Mouse (Mus musculus): Measurements from ENCODE around the gene D930048N14Rik. TPM values are rescaled to one million over a fixed set of nuclear protein-coding genes. Genes with fewer than 3 reads are reported as not detected.
A peak's percentile ranks its signal among the peaks of the same experiment; 100 is the strongest.
"Not testable (repeated sequence)": the region's sequence is repeated elsewhere in the genome, so short reads cannot be mapped to it uniquely, and the experiment has no call there.

D930048N14Rik gene
- total RNA-seq, 2 experiments from 2014 or later: 0.86 to 0.97 TPM

- intact Hi-C loops (cut with DNase I): no loop called here
- peak in 1 of 2 experiments; percentile 11 for DNase-seq (ENCODE audit: extremely low spot score in 1 of 2, low spot score in 2 of 2)
These were observed 25.4 kb upstream of the D930048N14Rik start for GRCm38 (mm10) chr11:51625187-51625820.

GRCm38 (mm10) chr11:51627425-51627824 lies 23.3 kb upstream of the D930048N14Rik start:
- DNase-seq (ENCODE audit: extremely low spot score in 1 of 2, low spot score in 2 of 2): no peak
- intact Hi-C loops (cut with DNase I): no loop called here

DNA sequence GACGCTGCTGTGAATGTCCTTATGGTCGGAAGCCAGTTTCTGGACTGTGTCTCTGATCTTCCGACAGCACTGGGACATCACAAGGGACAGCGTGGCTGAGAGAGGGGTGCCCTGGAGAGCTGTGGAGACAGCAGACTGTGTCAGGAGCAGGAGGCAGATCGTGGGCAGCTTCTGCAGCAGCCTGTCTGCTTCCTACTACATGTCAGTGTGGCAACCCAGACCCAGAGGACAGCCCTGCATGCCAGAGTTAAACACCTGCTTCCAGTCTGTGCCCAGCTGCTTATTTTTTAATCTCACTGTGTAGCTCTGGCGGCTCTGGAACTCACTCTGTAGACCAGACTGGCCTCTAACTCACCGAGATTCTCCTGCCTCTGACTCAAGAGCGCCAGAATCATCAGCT lies 22.8 kb upstream of the D930048N14Rik start:
- no peak for DNase-seq (ENCODE audit: extremely low spot score in 1 of 2, low spot score in 2 of 2)

DNA sequence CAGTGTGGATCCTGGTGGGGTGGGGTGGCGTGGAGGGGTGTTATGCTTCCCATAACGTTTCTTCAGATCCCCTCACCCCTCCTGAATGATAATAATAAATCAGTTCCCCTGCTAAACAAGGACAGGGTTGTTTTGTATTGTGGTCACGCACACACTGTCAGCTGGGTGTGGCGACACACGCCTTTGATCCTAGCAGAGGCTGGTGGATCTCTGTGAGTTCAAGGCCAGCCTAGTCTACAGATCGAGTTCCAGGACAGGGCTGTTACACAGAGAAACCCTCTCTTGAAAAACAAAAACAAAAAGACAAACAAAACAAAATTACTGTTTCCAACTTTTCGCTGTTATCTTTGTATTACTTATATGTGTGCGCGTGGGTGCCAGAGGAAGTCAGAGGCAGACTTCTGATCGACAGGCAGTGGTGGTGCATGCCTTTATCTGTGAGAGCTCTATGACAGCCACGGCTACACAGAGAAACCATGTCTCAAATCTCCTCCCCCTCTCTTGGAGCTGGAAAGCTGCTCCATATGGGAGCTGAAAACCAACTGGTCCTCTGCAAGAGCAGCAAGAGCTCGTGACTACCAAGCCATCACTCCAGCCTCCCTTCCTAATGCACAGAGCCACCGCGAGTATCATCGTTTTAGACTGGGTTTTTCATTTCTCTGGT lies 21.0 kb upstream of the D930048N14Rik start:
- no peak for DNase-seq (ENCODE audit: extremely low spot score in 1 of 2, low spot score in 2 of 2)
- intact Hi-C loops (cut with DNase I): no loop called here

More for the DNA sequence above, 22.8 kb upstream of the D930048N14Rik start:
- intact Hi-C loops (cut with DNase I): no loop called here

- no peak for DNase-seq (ENCODE audit: extremely low spot score in 1 of 2, low spot score in 2 of 2)
- intact Hi-C loops (cut with DNase I): no loop called here
These were observed 18.5 kb upstream of the D930048N14Rik start for GRCm38 (mm10) chr11:51632130-51632753.

DNA sequence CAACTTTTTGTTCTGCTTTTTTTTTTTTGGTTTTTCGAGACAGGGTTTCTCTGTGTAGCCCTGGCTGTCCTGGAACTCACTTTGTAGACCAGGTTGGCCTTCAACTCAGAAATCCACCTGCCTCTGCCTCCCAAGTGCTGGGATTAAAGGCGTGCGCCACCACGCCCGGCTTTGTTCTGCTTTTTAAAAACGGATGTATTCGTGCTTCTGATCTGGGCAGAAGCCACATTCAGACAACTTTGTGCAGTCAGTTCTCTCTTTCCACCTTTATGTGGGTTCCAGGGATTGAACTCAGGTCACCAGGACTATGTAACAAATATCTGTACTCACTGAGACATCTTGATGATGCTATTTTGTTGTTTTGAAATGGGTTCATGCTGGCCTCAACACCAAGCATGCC lies 17.6 kb upstream of the D930048N14Rik start:
- DNase-seq (ENCODE audit: extremely low spot score in 1 of 2, low spot score in 2 of 2); intact Hi-C loops (cut with DNase I): not testable (repeated sequence)

GRCm38 (mm10) chr11:51633721-51634120 lies 17.0 kb upstream of the D930048N14Rik start:
- no peak for DNase-seq (ENCODE audit: extremely low spot score in 1 of 2, low spot score in 2 of 2)
- intact Hi-C loops (cut with DNase I): no loop called here

DNA sequence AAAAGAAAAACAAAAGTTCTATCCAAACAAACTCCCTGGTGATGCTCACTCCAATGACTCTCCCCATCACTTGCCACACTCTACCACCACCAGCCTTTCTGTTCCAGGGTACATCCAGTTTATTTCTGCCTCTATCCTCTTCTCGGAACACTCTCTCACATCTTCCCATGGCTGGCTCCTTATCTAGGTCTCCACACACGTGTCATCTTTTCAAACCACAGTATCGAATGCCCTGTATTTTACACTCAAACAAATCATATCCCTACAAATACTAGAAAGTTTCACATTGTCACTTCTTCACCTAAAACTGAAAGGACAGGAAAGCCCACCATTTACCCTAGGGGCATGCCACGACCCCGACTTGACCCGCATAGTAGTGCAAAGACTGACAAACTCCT lies 15.6 kb upstream of the D930048N14Rik start:
- no peak for DNase-seq (ENCODE audit: extremely low spot score in 1 of 2, low spot score in 2 of 2)
- intact Hi-C loops (cut with DNase I): no loop called here

GRCm38 (mm10) chr11:51635525-51636322 lies 15.0 kb upstream of the D930048N14Rik start, which contains the start of gene Rmnd5b:
Gene Rmnd5b, minus strand, starts transcription at chr11:51635896.
- DNase-seq (ENCODE audit: extremely low spot score in 1 of 2, low spot score in 2 of 2): peak; percentile 94 to 96
- intact Hi-C loops (cut with DNase I): no loop called here

DNA sequence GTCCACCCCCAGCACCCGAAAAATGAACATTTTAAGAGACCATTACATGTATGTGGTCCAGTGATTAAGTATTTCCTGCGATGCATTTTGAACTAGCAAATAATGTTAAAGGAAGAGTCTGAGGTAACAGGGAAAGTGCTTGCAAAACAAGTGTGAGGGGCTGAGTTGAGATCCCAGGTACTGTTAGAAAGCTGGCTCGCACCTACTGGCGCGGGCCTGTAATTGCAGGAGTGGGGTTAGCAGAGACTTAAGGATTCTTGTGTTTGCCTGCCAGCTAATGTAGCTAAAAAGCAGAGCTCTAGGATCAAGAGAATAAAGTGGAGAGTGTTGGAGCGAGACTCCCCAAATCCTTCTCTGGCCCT lies 14.4 kb upstream of the D930048N14Rik start:
- peak; percentile 57 to 72 for DNase-seq (ENCODE audit: extremely low spot score in 1 of 2, low spot score in 2 of 2)
- intact Hi-C loops (cut with DNase I): no loop called here

- peak in 1 of 2 experiments; percentile 89 for DNase-seq (ENCODE audit: extremely low spot score in 1 of 2, low spot score in 2 of 2)
- intact Hi-C loops (cut with DNase I): no loop called here
These were observed 12.8 kb upstream of the D930048N14Rik start for GRCm38 (mm10) chr11:51637971-51638414.

DNA sequence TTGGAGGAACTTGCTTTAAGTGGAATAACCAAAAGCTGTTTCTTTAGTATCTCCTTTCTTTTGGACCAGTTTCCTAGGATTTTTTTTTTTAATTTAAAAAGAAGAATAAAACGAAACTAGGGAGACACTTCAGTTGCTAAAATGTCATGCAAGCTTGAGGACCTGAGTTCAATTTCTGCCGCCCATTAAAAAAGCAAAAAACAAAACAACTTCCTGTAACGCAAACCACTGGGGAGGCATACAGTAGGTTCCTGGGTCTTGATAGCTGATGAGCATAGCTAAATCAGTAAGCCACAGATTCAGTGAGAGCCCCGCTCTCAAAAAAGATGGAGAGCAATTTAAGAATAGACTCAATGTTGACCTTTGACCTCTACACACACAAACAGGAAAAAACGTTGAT lies 12.3 kb upstream of the D930048N14Rik start:
- intact Hi-C loops (cut with DNase I): no loop called here
- no peak for DNase-seq (ENCODE audit: extremely low spot score in 1 of 2, low spot score in 2 of 2)

DNA sequence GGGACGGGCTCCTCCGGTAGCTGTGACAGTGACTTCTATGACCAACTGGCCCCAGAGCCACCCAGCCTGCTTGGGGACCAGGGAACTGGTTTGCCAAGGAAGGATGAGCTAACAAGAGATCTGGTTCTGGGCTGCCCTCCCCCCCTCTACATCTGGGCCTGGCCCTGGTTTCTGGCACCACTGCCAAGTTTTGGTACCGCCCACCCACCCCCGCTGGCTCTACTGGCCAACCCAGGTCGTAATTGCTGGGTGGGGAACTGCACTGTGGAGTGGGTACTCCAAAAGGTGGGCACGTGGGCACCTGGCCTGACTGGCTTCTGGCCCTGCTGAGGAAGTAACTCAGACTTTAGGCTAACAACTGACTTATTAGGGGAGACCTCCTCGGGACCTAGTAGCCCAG lies 10.0 kb upstream of the D930048N14Rik start:
- DNase-seq (ENCODE audit: extremely low spot score in 1 of 2, low spot score in 2 of 2): no peak
- intact Hi-C loops (cut with DNase I): no loop called here

DNA sequence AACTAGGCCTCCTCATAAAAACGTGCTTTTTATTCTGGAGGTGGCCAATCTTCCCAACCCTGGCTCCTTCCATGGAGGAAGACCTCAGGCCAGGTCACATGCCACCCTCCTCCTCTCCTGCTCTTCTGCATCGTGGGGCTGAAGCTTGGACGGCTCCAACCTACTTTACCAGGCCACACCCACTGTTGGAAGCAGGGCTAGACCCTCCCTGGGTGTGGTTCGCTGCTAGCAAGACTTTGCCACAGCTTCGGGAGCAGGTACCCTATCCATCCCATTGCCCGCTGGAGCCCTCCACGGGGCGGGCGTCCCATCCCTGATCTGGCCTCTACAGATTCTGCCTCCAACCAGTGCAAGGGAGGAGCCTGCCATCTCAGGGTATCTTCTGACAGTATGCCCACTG lies 7.6 kb upstream of the D930048N14Rik start:
- DNase-seq (ENCODE audit: extremely low spot score in 1 of 2, low spot score in 2 of 2): no peak
- intact Hi-C loops (cut with DNase I): no loop called here

GRCm38 (mm10) chr11:51643761-51644160 lies 7.0 kb upstream of the D930048N14Rik start:
- DNase-seq (ENCODE audit: extremely low spot score in 1 of 2, low spot score in 2 of 2): no peak
- intact Hi-C loops (cut with DNase I): no loop called here

GRCm38 (mm10) chr11:51644217-51644616 lies 6.5 kb upstream of the D930048N14Rik start:
- no peak for DNase-seq (ENCODE audit: extremely low spot score in 1 of 2, low spot score in 2 of 2)
- intact Hi-C loops (cut with DNase I): no loop called here

DNA sequence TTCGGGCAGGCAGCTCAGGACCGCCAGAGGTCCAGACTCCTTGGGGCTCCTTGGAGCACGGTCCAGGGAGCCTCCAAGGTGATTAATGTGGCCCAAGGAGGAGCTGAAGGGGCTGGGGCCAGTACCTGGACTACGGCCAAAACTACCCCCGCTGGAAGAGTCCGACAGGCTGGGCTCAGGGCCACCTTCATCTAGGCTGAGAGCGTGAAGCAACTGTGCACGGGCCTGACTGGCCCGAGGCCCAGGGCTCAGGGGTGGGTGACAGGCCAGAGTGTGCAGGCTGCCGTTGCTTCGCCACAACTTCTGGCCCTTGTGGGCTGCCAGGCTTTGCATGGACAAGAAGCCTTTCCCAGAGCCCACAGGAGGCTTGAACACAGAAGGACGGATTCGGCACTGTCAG lies 5.5 kb upstream of the D930048N14Rik start:
- intact Hi-C loops (cut with DNase I): no loop called here
- no peak for DNase-seq (ENCODE audit: extremely low spot score in 1 of 2, low spot score in 2 of 2)

- intact Hi-C loops (cut with DNase I): no loop called here
- no peak for DNase-seq (ENCODE audit: extremely low spot score in 1 of 2, low spot score in 2 of 2)
These were observed 4.5 kb upstream of the D930048N14Rik start for GRCm38 (mm10) chr11:51646245-51646644.

Data from left cerebral cortex, postnatal 10 days (tissue).